Mouse (Mus musculus) stomach, postnatal 0 days (tissue): Measurements from ENCODE around the gene Nenf.

Experiments
- CTCF ChIP-seq: IDR thresholded peaks from 2 replicates; pipeline ENCODE4 v1.5.1; 2016; ENCODE audit warnings: antibody characterized with exemption, low read depth, mild to moderate bottlenecking, moderate library complexity
- EP300 ChIP-seq: optimal IDR thresholded peaks from 2 replicates; pipeline ENCODE3; 2016; ENCODE audit warnings: antibody characterized with exemption

DNA sequence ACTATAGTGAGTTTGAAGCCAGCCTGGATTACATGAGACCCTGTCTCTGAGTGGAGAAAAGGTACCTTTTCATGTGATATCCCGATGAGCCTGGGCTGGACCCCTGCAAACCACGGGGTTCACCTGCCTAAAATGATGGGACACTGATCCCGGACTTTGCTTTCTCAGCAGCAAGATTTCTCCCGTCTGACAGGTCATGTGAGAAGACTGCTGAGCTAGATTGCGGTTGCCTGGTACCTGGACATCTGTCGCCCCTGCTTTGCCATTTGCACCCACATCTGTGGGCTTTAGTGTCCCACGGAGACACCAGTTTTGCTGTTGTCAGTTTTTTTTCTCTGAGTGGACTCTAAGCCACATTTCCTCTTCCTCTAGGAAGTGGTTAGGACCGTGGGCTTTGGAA lies 9.3 kb upstream of the Nenf start:
- no peak for TF ChIP-seq EP300
- no peak for TF ChIP-seq CTCF
